Mouse (Mus musculus): ENCODE measurements around the gene Myh11. TPM values are rescaled to one million over a fixed set of nuclear protein-coding genes. Genes with fewer than 3 reads are reported as not detected.

Gene Myh11
- total and polyA plus RNA-seq, 2 experiments from 2014 or later, result 0.74 to 0.99 TPM

DNA sequence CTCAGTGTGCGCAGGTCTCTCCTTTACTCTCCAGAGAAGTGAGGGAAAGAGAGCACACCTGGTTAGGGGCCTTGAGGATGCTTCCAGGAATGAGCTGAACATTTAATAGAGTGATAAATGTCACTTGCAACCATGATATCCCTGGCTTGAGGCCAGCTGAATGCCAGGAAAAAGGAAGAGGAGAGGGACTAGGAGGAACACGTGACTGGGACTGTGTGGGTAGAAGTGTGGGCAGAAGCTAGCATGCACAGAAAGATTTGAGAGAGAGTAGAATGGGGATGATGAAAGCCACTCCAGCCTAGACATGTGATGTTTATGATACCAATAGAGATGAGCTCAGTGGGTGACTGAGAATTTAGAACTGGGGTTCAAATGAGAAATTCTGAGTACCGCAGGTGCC, 76.0 kb downstream of the Myh11 start:
- Histone ChIP-seq H3K9me3 (ENCODE audit: low read length) (no peaks in the 10 kb centered on the region), H3K27me3 (ENCODE audit: insufficient read depth, low read length) (no peaks in the 10 kb centered on the region), H3K36me3 (ENCODE audit: insufficient read depth, low read length) (no peaks in the 10 kb centered on the region), H3K27ac (no peak overlapping the region), H3K4me1 (ENCODE audit: insufficient read depth, low read length) (no peaks in the 10 kb centered on the region), H3K4me2 (ENCODE audit: low read depth, low read length) (no peak overlapping the region), H3K4me3 (ENCODE audit: low read length) (no peak overlapping the region), H3K9ac (replicated peaks; ENCODE audit: low read length) (no peak overlapping the region)
- no peak for ATAC-seq
- DNase-seq (ENCODE audit: low spot score), result no peak
- no peak for TF ChIP-seq CTCF (IDR thresholded peaks at IDR 0.05; ENCODE audit: low read depth)
- WGBS, result 87% methylated on average over 3 of the region's 3 CpGs

DNA sequence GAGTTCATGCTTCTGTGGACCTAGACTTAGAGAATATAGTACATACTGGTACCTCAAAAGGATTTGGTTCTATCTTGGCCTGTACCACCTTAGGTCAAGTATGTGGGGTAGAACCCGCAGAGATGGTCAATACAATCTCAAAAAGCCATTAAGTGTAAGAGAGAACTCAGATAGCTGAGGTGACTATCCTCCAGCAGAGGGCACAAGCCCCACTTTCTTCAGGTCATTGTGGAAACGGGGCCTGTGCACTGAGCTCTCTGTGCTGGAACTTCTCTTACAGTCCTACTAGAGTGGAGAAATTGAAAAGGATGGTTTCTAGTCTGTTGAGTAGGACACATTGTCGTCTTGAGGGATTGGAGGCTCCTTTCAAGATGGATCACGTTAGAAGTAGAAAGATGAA, 92.4 kb downstream of the Myh11 start:
- Histone ChIP-seq H3K27me3 (ENCODE audit: insufficient read depth, low read length) (no peaks in the 10 kb centered on the region), H3K27ac (no peak overlapping the region), H3K9me3 (ENCODE audit: low read length) (no peaks in the 10 kb centered on the region), H3K36me3 (ENCODE audit: insufficient read depth, low read length) (no peaks in the 10 kb centered on the region), H3K9ac (replicated peaks; ENCODE audit: low read length) (no peak overlapping the region), H3K4me2 (ENCODE audit: low read depth, low read length) (no peak overlapping the region), H3K4me3 (ENCODE audit: low read length) (no peak overlapping the region), H3K4me1 (ENCODE audit: insufficient read depth, low read length) (no peaks in the 10 kb centered on the region)
- 0 out of 2 replicates have a peak, but pooled peaks have one; percentile 3 for TF ChIP-seq CTCF (IDR thresholded peaks at IDR 0.05; ENCODE audit: low read depth)
- no peak for DNase-seq (ENCODE audit: low spot score)
- 82% methylated on average over 4 of the region's 4 CpGs for WGBS
- no peak for ATAC-seq

DNA sequence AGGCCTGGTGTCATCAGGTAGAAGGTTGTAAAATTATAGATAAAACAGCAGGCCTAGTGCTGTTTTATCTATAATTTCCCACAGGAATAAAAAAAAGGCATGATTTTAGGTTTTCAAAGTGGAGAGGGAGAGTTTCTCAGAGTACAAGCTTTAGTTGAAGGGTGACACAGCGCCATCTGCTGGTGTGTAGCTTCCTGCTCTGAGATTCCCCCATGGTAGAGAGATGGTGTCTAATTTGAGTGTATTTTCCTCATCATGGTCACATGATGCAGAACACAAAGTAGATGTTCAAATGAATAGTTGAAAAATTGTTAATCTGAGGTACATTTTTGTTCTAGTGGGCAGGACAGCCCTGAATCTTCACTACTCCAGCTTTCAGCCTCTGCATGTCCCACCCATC, 95.7 kb downstream of the Myh11 start:
- Histone ChIP-seq H3K9me3 (ENCODE audit: low read length) (no peaks in the 10 kb centered on the region), H3K4me2 (ENCODE audit: low read depth, low read length) (no peak overlapping the region), H3K36me3 (ENCODE audit: insufficient read depth, low read length) (no peaks in the 10 kb centered on the region; the same call in 1 of the 2 replicates), H3K27ac (no peak overlapping the region), H3K4me1 (ENCODE audit: insufficient read depth, low read length) (no peaks in the 10 kb centered on the region), H3K4me3 (ENCODE audit: low read length) (no peak overlapping the region), H3K9ac (replicated peaks; ENCODE audit: low read length) (no peak overlapping the region), H3K27me3 (ENCODE audit: insufficient read depth, low read length) (no peaks in the 10 kb centered on the region)
- ATAC-seq (peak; percentile 38; the same call in 1 of the 2 replicates), DNase-seq (ENCODE audit: low spot score) (peak; percentile 70)
- WGBS, result 36% methylated on average over 1 of the region's 1 CpGs
- peak; percentile 69 for TF ChIP-seq CTCF (IDR thresholded peaks at IDR 0.05; ENCODE audit: low read depth)

DNA sequence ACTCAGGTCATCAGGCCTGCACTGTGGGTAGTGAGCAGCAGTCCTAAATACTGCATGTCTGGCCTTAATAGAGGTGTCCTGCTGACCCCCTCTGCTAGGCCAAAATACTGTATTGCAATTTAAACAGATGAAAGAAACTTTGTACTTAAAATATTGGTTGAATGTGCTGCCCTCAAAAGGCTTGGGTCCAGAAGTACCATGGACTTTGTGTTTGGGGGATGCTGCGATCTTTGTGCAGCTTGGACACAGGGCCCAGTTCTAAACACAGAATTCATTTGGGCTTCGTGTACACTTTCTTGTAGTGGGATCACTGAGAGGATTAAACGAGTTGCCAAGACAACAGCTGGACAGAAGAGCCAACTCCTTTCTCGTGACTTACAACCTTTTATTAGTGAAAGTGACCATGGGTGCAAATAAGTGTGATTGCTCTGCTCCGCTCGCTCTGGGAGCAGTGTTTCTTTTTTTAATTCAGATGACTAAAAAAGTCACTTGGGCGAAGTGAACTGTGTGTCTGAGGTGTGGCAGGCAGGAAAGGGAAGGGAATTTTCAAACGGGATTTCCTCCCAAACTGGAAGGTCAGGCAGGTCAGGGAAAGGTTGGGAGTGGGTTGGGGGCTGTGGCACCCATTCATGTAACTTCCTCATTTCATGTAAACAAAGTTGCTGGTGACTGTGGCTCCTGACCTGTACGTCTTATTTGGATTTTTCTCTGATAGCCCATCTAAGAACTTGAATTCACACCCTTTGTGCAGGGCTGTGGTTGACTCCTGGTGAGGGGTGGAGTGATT, 96.8 kb downstream of the Myh11 start:
- no peaks in the 10 kb centered on the region for H3K9me3 ChIP-seq (ENCODE audit: low read length)
- no peak for TF ChIP-seq CTCF (IDR thresholded peaks at IDR 0.05; ENCODE audit: low read depth)
- H3K27me3 ChIP-seq (ENCODE audit: insufficient read depth, low read length), result no peaks in the 10 kb centered on the region
- no peaks in the 10 kb centered on the region; the same call in 1 of the 2 replicates for H3K36me3 ChIP-seq (ENCODE audit: insufficient read depth, low read length)
- H3K4me1 ChIP-seq (ENCODE audit: insufficient read depth, low read length), result no peaks in the 10 kb centered on the region
- no peak overlapping the region for H3K4me2 ChIP-seq (ENCODE audit: low read depth, low read length)
- no peak overlapping the region for H3K27ac ChIP-seq
- ATAC-seq (no peak), DNase-seq (ENCODE audit: low spot score) (no peak)
- H3K4me3 ChIP-seq (ENCODE audit: low read length), result no peak overlapping the region
- WGBS, result 64% methylated on average over 9 of the region's 9 CpGs
- H3K9ac ChIP-seq (replicated peaks; ENCODE audit: low read length), result no peak overlapping the region

DNA sequence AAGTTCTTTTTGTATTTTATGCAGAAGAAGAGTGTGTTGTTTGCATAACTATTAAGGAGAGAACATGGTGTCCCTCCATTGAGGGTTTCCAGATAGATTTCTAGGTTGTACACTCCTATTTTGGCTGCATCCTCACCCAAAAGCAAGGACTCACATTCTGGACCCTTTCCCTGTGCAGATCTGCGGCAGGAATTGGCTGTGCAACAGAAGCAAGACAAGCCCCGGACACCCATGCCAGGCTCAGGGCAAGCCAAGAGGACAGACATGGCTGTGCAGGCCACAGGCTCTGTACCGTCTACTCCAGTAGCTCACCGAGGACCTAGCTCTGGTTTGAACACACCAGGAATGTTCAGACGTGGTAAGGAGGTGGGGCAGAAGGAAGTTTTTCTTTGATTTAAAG, 105.7 kb downstream of the Myh11 start:
- TF ChIP-seq CTCF (IDR thresholded peaks at IDR 0.05; ENCODE audit: low read depth), result no peak
- no peak for DNase-seq (ENCODE audit: low spot score)
- no peaks in the 10 kb centered on the region for H3K4me1 ChIP-seq (ENCODE audit: insufficient read depth, low read length)

DNA sequence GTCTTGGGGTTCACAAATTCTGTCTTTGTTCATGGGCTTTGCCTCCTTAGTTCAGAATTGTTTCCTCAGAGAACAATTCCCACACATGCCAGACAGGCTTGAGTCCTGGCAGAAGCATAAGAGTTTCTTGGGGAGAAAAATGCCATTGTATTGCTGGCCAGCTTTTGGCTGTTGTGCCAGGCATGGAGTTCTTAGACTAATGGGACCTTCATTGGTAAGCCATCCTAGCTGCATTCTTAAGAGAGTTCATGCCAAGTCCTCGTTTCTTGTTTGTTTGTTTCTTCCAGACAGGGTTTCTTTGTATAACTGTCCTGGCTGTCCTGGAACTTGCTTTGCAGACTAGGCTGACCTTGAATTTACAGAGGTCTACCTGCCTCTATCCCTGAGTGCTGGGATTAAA, 107.3 kb downstream of the Myh11 start:
- no peak overlapping the region for H3K9ac ChIP-seq (replicated peaks; ENCODE audit: low read length)
- peak; percentile 21 for DNase-seq (ENCODE audit: low spot score)
- no peaks in the 10 kb centered on the region for H3K36me3 ChIP-seq (ENCODE audit: insufficient read depth, low read length)
- peak; percentile 27; the same call in 1 of the 2 replicates for ATAC-seq
- no peaks in the 10 kb centered on the region for H3K4me1 ChIP-seq (ENCODE audit: insufficient read depth, low read length)
- no peaks in the 10 kb centered on the region for H3K9me3 ChIP-seq (ENCODE audit: low read length)
- no peak for TF ChIP-seq CTCF (IDR thresholded peaks at IDR 0.05; ENCODE audit: low read depth)
- WGBS, result 67% methylated on average over 1 of the region's 1 CpGs
- H3K4me2 ChIP-seq (ENCODE audit: low read depth, low read length), result no peak overlapping the region
- no peak overlapping the region for H3K4me3 ChIP-seq (ENCODE audit: low read length)
- H3K27me3 ChIP-seq (ENCODE audit: insufficient read depth, low read length), result no peaks in the 10 kb centered on the region
- no peak overlapping the region for H3K27ac ChIP-seq

More for the DNA sequence above, 105.7 kb downstream of the Myh11 start:
- Histone ChIP-seq H3K4me2 (ENCODE audit: low read depth, low read length) (no peak overlapping the region), H3K4me3 (ENCODE audit: low read length) (no peak overlapping the region), H3K9me3 (ENCODE audit: low read length) (no peaks in the 10 kb centered on the region), H3K36me3 (ENCODE audit: insufficient read depth, low read length) (no peaks in the 10 kb centered on the region), H3K27ac (no peak overlapping the region), H3K27me3 (ENCODE audit: insufficient read depth, low read length) (no peaks in the 10 kb centered on the region), H3K9ac (replicated peaks; ENCODE audit: low read length) (no peak overlapping the region)
- WGBS, result 88% methylated on average over 5 of the region's 5 CpGs
- ATAC-seq, result no peak

DNA sequence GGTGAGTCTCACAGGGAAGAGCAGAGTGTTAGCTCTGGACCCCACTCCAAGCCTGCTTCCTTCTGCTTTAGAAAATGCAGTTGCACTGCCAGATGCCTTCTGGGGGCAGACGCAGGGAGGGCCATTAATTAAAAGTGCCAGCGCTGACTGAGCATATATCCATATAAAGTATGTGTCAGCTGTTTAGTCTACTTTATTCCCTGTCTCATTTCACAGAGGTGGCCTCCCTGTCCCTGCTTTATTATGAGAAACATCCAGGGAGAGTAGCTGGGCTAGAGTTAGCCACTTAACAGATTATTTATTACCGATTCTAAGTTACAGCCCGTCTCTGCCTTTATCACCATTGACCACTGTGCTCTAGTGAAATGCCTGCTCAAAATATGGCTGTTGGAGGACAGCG, 108.8 kb downstream of the Myh11 start:
- no peaks in the 10 kb centered on the region for H3K9me3 ChIP-seq (ENCODE audit: low read length)
- no peaks in the 10 kb centered on the region for H3K27me3 ChIP-seq (ENCODE audit: insufficient read depth, low read length)
- H3K9ac ChIP-seq (replicated peaks; ENCODE audit: low read length), result no peak overlapping the region
- TF ChIP-seq CTCF (IDR thresholded peaks at IDR 0.05; ENCODE audit: low read depth), result no peak
- no peak for DNase-seq (ENCODE audit: low spot score)
- H3K27ac ChIP-seq, result no peak overlapping the region
- 80% methylated on average over 5 of the region's 5 CpGs for WGBS
- H3K4me3 ChIP-seq (ENCODE audit: low read length), result no peak overlapping the region
- no peak overlapping the region for H3K4me2 ChIP-seq (ENCODE audit: low read depth, low read length)
- no peak for ATAC-seq
- no peaks in the 10 kb centered on the region for H3K4me1 ChIP-seq (ENCODE audit: insufficient read depth, low read length)
- H3K36me3 ChIP-seq (ENCODE audit: insufficient read depth, low read length), result no peaks in the 10 kb centered on the region
